Mouse (Mus musculus): ENCODE measurements around the gene Wdsub1.
"Not testable (repeated sequence)": the region's sequence is repeated elsewhere in the genome, so short reads cannot be mapped to it uniquely, and the experiment has no call there.

Gene Wdsub1

GRCm38 (mm10) chr2:59881831-59882741 is at the start of gene Wdsub1:
Wdsub1 (minus strand) TSS chr2:59882591.
- DNase-seq (ENCODE audit: low spot score in 2 of 2), result peak; percentile 86 to 92

- DNase-seq (ENCODE audit: low spot score in 2 of 2), result no peak
These were observed 31.2 kb upstream of the Wdsub1 start for GRCm38 (mm10) chr2:59913610-59914009.

DNA sequence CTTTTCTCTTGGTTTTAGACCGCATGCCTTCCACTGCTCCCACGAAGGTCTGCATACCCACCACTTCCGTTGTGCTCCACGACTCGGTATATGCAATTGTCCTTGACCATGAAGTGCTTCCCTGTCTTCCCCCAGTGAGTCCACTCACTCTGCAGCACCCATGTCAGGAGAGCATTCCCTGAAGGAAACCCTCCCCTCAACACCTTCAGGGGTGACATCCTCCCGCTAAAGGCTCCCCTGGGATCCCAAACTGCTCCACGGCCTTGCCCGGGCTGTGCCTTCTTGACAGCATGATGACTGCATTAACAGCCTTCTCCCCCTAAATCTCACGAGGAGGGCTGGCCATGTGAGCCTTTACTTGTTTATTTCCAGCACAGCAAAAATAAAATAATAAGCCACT is 25.7 kb upstream of the Wdsub1 start:
- no peak for DNase-seq (ENCODE audit: low spot score in 2 of 2)

DNA sequence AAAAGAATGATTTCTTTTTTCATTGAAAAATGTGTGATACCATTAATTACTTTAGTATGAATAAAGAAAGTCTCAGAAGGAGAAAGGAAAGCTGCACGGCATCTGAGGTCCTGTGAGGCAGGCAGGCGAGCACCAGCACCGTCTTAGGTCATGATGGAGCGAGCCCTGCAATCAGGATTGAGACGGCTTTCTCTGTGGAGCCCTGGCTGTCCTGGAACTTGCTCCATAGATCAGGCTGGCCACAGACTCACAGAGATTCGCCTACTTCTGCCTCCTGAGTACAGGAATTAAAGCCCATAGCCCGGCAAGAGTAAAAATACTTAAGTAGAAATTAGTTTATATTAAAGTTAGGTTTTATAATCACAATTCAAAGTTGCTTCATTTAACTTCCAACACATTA is 21.6 kb upstream of the Wdsub1 start:
- no peak for DNase-seq (ENCODE audit: low spot score in 2 of 2)

GRCm38 (mm10) chr2:59898666-59899065 is 16.3 kb upstream of the Wdsub1 start:
- no peak for DNase-seq (ENCODE audit: low spot score in 2 of 2)

DNA sequence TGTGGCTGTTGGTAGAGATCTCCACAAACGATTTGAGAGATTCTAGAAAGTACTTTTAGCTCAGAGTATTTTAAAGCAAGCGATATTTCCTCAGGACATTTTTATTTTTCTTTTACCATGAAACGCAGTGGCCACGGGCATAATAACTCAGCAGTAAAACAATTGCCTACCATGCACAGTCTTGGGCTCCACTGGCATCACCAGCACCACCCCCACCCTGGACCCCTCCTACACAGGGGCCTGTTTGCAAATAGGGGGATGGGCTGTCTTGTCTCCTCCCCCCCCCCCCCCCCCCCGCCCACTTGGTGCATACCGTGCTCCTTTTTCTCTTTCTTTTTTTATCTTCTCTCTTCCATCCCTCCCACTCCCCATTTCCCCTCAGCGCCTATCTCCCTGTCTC is 15.7 kb upstream of the Wdsub1 start:
- no peak for DNase-seq (ENCODE audit: low spot score in 2 of 2)

DNA sequence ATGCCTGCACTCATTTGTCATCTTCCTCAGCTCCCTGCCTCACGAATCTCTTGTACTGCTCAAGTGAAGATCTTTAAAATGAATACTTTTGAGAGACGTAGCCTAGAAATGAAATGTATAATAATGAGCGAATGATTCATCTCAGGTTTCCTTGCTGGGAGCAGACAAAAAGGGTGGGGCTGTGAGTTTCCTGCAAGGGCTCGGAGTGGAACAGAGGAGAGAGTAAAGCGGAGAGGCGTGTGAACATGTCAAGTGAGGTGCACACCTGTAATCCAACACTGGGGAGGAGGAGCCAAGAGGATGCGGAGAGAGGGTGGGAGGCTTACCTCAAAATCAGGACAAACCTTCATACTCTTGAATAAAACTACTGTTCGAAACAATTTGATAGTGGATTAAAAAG is 14.4 kb upstream of the Wdsub1 start:
- DNase-seq (ENCODE audit: low spot score in 2 of 2), result no peak

GRCm38 (mm10) chr2:59896400-59896799 is 14.0 kb upstream of the Wdsub1 start:
- peak in 1 of 2 experiments; percentile 34 for DNase-seq (ENCODE audit: low spot score in 2 of 2)

DNA sequence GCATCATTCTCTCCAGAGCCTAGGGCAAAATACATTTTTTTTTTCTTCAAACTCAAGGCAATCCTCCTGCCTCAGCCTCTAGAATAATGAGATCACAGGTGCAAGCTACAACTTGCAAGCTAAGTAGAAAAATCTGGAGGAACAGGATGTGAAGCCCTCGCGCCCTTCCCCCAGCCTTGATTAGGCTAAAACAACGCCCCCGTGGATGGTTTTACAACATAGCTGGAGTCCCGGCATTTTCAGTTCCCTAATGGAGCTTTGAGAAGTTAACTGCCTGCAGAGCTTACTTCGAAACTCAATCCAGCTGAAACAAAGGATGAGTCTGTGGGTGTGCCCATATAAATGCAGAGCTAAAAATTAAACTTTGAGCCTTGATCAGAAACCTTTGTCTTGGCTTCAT is 7.3 kb upstream of the Wdsub1 start:
- DNase-seq (ENCODE audit: low spot score in 2 of 2), result no peak

- DNase-seq (ENCODE audit: low spot score in 2 of 2), result no peak
These were observed 421 bp upstream of the Wdsub1 start for GRCm38 (mm10) chr2:59882742-59883281.

GRCm38 (mm10) chr2:59881404-59881803 is 987 bp downstream of the Wdsub1 start:
- no peak for DNase-seq (ENCODE audit: low spot score in 2 of 2)

GRCm38 (mm10) chr2:59878221-59878620 is 4.2 kb downstream of the Wdsub1 start:
- no peak for DNase-seq (ENCODE audit: low spot score in 2 of 2)

- DNase-seq (ENCODE audit: low spot score in 2 of 2), result no peak
These were observed 5.1 kb downstream of the Wdsub1 start for GRCm38 (mm10) chr2:59877335-59877734.

DNA sequence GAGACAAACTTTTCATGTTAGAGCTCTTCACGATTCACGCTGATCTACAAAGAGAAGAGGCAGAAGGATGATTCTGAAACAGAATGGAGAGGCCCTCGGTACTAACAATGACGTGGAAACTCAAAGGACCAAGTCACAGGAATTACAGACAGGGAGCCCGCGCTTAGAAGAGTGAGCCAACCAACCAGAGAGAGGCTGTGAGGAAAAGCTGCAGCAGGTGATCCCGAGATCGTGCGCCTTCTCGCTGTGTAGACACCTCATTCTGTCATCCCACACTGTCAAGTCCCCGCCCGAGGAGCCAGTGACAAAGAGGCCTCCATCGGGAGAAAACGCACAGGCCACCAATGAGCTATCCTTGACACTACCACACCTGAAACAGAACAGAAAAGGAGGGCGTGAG is 5.9 kb downstream of the Wdsub1 start:
- no peak for DNase-seq (ENCODE audit: low spot score in 2 of 2)

- DNase-seq (ENCODE audit: low spot score in 2 of 2), result no peak
These were observed 11.9 kb downstream of the Wdsub1 start for GRCm38 (mm10) chr2:59870526-59870925.

DNA sequence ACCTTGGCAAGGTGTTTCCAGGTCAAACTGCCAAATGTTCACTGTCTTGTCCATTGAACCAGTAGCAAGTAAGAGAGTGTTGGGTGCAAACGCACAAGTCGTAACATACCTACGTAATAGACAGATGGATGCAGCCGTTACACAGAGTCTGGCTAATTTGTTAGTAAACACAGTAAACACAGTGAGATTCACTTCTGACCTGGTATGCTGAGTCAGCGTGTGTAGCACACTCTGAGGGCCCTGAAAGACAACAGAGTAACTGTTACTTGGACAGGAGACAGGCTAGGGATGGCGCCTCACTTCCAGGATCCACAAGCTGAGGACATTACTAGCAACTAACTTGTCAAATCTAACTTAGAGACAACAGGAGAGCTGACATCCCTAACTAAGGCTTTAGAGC is 19.8 kb downstream of the Wdsub1 start:
- no peak for DNase-seq (ENCODE audit: low spot score in 2 of 2)

DNA sequence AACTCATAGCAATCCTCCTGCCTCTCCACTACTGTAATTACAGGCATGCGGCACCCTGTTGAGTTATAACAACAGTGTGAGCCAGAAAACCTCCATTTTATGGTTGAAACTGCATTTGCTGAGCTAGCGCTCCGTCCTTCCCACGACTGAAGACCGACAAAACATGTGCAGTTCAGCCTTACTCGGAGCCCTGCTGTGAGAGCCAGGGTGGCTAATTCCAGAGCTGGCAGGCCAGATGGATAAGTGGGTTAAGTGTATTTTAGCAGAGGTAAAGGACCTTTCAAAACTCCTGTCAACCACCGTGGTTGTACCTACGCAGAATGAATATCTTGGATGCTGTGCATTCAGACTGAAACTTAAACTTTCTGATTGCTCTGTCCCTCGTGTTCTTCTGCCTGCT is 28.0 kb downstream of the Wdsub1 start:
- DNase-seq (ENCODE audit: low spot score in 2 of 2), result no peak

DNA sequence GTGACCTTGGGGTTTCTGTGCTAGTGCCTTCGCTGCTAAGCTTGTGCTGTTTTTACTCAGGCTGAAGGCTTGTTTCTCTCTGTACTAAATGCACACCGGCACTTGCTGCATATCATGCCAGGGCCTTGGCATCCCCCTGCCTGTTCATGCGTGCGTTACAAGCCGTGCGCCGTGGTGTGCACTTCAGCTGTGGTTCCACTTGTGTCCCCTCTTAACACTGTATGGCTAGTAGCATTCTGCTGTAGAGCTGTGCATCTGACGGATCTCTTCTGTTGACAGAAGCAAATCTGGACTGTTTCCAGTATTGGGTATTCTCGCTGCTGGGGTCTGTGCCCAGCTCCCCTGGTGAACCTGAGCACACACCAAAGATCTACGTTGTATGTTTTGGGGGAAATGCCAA is 28.8 kb downstream of the Wdsub1 start:
- DNase-seq (ENCODE audit: low spot score in 2 of 2), result no peak

GRCm38 (mm10) chr2:59852916-59853315 is 29.5 kb downstream of the Wdsub1 start:
- no peak for DNase-seq (ENCODE audit: low spot score in 2 of 2)

DNA sequence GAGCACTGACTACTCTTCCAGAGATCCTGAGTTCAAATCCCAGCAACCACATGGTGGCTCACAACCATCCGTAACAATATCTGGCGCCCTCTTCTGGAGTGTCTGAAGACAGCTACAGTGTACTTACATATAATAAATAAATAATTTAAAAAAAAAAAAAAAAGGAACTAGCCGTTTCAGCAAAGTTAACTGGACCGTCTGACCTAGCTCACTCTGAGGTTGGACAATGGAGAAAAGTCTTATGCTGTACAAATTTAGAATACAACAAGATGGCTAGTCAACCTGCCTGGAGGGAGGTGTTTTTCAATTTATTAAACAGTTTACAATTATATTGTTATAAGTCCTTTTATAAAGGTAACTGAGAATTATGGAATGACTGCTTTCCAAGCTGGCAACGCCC is 30.5 kb downstream of the Wdsub1 start:
- not testable (repeated sequence) for DNase-seq (ENCODE audit: low spot score in 2 of 2)

GRCm38 (mm10) chr2:59843848-59844247 is 38.5 kb downstream of the Wdsub1 start:
- no peak for DNase-seq (ENCODE audit: low spot score in 2 of 2)

GRCm38 (mm10) chr2:59843156-59843555 is 39.2 kb downstream of the Wdsub1 start:
- DNase-seq (ENCODE audit: low spot score in 2 of 2), result no peak

GRCm38 (mm10) chr2:59842556-59843008 is 39.8 kb downstream of the Wdsub1 start:
- no peak for DNase-seq (ENCODE audit: low spot score in 2 of 2)

All from urinary bladder, postnatal 36 days (tissue).